Mouse (Mus musculus) kidney, adult 2 months (tissue): ENCODE data around the gene Sept10.

Experiments
- CTCF ChIP-seq: fragments of 200-500 bp; conservative IDR thresholded peaks from 2 replicates; pipeline ENCODE4 v1.5.1; 2011; ENCODE audit warnings: low read depth, mild to moderate bottlenecking, control low read depth, low read length, moderate library complexity, mixed read lengths; ENCODE audit not compliant: insufficient read depth, insufficient read length
- POLR2A ChIP-seq: fragments of 200-500 bp; IDR thresholded peaks from one replicate; pipeline ENCODE4 v1.6.1; 2011; ENCODE audit warnings: low read depth, low read length, control low read depth

GRCm38 (mm10) chr10:59116331-59116730 is 105.3 kb downstream of the Sept10 start:
- no peak for TF ChIP-seq CTCF
- TF ChIP-seq POLR2A, result no peak
